Mouse (Mus musculus) embryonic facial prominence, embryonic 12.5 days (tissue): ENCODE measurements at regions not wholly inside any gene's neighbourhood (a gene's known extent, or its start where the extent isn't known, plus 50 kb on each side); places are given as distances from the start of the nearest gene placed in this dataset.

Source experiments
- ATAC-seq: fragments of 200-750 bp; cut with Nextera tagmentation; 2 replicates; pipeline ENCODE4 v1.8.0; 2017; ENCODE audit not compliant: insufficient number of reproducible peaks, insufficient read depth, low FRiP score, low TSS enrichment
- H3K27ac ChIP-seq: fragments of 300-500 bp; sonication (generic); 2 replicates; pipeline ENCODE4 v1.5.1; 2016; ENCODE audit warnings: mild to moderate bottlenecking
- H3K27me3 ChIP-seq: fragments of 300-500 bp; sonication (generic); 2 replicates; pipeline ENCODE4 v1.6.1; 2016; ENCODE audit warnings: mild to moderate bottlenecking, moderate library complexity
- H3K36me3 ChIP-seq: fragments of 300-500 bp; sonication (generic); 2 replicates; pipeline ENCODE4 v1.6.1; 2016; ENCODE audit warnings: mild to moderate bottlenecking
- H3K4me1 ChIP-seq: fragments of 300-500 bp; sonication (generic); 2 replicates; pipeline ENCODE4 v1.6.1; 2016
- H3K4me2 ChIP-seq: fragments of 300-500 bp; sonication (generic); replicated peaks from 2 replicates; pipeline ENCODE4 v1.6.1; 2016; ENCODE audit warnings: mild to moderate bottlenecking, moderate library complexity
- H3K4me3 ChIP-seq: fragments of 300-500 bp; sonication (generic); 2 replicates; pipeline ENCODE4 v1.5.1; 2016; ENCODE audit warnings: mild to moderate bottlenecking
- H3K9ac ChIP-seq: fragments of 300-500 bp; sonication (generic); 2 replicates; pipeline ENCODE4 v1.6.1; 2016; ENCODE audit warnings: mild to moderate bottlenecking, moderate library complexity
- H3K9me3 ChIP-seq: fragments of 300-500 bp; sonication (generic); 2 replicates; pipeline ENCODE4 v1.6.1; 2016; ENCODE audit warnings: mild to moderate bottlenecking, moderate library complexity
- WGBS: fragments of 180-500 bp; shearing (Covaris S2); methylation state at CpG from one replicate; pipeline ENCODE4 v1.1.7; 2016; 5-methylcytosine and 5-hydroxymethylcytosine counted together

DNA sequence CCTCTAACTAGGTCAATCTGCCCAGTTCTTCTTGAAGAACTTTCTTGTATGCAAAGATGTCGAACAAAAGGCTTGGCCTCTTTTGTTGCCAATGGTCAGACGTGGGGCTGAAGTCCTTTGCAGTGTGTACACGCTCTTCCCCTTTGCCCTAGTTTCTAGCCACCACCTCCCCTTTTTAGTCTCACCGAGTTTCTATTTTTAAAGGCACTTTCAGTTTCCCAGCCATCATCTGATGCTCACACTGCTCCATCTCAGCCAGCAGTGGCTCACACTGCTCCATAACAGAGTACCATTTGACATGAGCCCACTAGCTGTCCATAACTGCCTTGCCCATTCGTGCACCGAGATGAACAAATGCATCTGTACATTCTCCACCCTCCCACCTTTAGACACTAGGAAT, 162.7 kb upstream of the Pou3f3 start:
- Histone ChIP-seq H3K4me3 (no peak overlapping the region), H3K4me2 (no peak overlapping the region), H3K9ac (no peak overlapping the region), H3K9me3 (no peaks in the 10 kb centered on the region), H3K36me3 (no peaks in the 10 kb centered on the region), H3K27me3 (no peaks in the 10 kb centered on the region), H3K4me1 (no peaks in the 10 kb centered on the region), H3K27ac (no peak overlapping the region)
- 81% methylated on average over 6 of the region's 6 CpGs for WGBS
- ATAC-seq, result no peak

DNA sequence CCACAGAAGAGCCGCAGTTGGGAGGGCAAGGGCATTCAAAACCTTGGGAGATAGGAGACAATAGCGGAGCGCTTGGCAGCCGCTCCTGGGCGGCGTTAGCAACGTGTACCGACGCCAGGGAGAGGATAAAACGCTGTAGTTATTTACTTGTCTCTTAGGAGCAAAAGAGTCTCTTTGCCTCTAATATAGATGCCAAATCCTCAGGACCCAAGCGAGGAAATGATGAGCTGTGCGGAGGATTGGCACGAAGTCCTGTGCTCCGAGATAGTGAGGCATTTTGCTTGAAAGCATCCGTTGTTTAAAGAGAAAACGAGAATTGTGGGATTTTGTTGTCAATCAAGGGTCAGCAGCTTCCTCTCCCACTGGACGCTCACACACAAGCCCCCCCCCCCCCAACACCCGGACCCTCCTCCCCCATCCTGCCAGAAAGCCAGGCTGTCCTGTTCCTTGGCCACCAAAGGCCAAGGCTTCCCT, 156.5 kb upstream of the Pou3f3 start:
- ATAC-seq, result no peak
- no peak overlapping the region for H3K4me3 ChIP-seq

DNA sequence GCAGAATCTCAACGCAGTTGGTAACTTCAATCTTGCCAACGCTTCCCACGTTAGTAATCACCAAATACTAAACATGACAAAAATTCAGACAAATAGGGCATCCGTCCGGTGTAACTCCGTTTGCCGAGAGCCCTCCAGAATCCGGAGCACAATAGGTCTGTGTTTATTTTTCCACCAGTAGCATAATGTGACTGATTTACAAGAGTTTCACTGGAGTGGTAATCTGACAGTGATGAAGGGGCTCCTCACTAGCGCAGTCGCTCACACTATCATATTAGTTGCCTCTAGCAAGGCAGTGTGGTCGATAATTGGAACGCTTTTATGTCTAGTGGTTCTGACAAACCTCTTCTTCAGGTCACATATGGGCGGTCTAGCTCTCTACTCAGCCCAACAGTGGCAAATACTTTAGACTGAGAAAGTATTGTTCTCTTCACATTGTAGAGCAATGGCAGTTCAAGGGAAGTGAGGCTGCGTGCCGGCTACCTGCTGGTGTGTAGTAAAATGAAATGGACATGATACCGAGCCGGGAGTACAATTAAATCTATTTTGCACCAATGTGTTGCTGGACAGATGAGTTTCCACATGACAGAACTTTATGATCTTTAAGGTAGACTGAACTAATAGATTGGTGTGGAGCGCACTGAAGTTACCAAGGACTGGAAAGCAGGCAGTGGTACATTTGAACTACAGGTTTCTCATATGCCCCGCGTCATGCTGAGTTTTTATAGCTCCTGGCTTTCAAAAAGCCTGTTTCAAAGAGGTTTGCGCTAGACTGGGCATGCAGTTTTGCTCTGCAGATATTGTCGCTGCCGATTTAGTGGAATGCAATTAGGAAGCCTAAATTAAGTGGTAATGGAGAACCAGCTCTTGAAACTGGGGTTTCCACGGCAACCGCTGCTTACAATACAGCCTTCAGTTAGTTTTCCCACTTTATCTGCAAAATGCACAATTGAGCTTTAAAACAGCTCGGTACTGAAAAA, 155.7 kb upstream of the Pou3f3 start:
- no peaks in the 10 kb centered on the region for H3K4me1 ChIP-seq
- no peak overlapping the region for H3K4me3 ChIP-seq
- no peak overlapping the region; the same call in 1 of the 2 replicates for H3K4me2 ChIP-seq
- ATAC-seq, result no peak
- 62% methylated on average over 26 of the region's 26 CpGs for WGBS
- no peaks in the 10 kb centered on the region for H3K36me3 ChIP-seq
- no peaks in the 10 kb centered on the region for H3K27me3 ChIP-seq
- no peak overlapping the region for H3K9ac ChIP-seq
- H3K27ac ChIP-seq, result no peak overlapping the region
- H3K9me3 ChIP-seq, result no peaks in the 10 kb centered on the region

More for the DNA sequence above, 156.5 kb upstream of the Pou3f3 start:
- WGBS, result 57% methylated on average over 18 of the region's 18 CpGs
- 0 out of 2 replicates have a peak overlapping the region, but pooled peaks have one; percentile 17 for H3K4me2 ChIP-seq
- no peaks in the 10 kb centered on the region for H3K36me3 ChIP-seq
- H3K9ac ChIP-seq, result no peak overlapping the region
- H3K27me3 ChIP-seq, result no peaks in the 10 kb centered on the region
- H3K4me1 ChIP-seq, result no peaks in the 10 kb centered on the region
- H3K27ac ChIP-seq, result no peak overlapping the region
- H3K9me3 ChIP-seq, result no peaks in the 10 kb centered on the region

DNA sequence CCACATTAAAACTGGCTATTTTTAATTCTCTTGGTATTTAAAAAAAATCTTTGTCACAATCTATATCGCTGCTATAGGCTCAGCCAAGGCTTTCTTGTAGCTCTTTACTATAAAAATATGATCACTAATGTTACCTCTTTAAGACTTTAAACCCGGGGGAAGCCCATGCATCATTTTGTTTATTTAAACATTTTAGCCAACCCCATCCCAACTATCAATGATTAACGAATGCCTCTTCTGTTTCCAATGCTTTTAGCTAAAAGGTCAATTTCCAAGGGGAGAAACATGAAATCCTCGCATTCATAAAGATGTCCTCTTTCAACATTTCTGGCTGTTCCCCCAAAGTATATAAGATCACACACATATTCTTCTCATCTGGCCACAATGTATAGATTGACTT, 153.6 kb upstream of the Pou3f3 start:
- Histone ChIP-seq H3K27me3 (no peaks in the 10 kb centered on the region), H3K9me3 (no peaks in the 10 kb centered on the region), H3K9ac (no peak overlapping the region), H3K4me2 (no peak overlapping the region), H3K4me1 (no peaks in the 10 kb centered on the region), H3K4me3 (no peak overlapping the region), H3K36me3 (no peaks in the 10 kb centered on the region), H3K27ac (no peak overlapping the region)
- 74% methylated on average over 4 of the region's 4 CpGs for WGBS
- no peak for ATAC-seq

DNA sequence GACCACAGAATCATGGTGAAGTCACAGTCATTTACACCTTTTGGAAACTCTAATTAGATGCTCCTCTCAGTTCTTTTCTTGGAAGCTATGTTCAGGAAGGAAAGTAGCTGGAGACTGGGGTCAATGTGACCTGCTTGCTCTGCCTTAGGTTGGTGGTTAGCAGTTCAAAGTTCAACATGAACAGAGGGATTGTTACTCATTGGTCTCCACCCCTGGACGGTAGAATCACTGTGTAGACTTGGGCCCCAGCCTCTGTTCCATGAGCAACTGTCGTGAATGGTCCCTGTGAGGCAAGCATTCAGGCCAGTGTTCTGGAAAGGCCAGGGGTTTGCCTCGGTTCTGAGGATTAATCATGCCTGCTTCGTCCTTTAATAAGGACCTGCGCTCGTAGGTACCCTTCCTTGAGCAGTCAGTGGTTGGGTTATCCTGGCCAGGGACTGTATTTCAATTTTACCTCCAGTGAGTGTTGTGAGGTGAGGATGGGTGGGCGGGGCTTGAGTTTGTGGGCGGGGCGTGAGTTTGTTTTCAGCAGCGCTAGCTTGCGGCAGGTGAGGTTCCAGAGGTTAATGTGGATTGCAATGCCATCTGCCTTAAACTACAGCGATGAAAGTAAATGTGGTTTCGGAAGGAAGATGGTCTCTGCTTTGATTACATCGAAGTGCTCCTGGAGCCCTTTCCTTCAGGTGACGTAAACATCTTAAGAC, 152.6 kb upstream of the Pou3f3 start:
- ATAC-seq, result no peak
- Histone ChIP-seq H3K27me3 (no peaks in the 10 kb centered on the region), H3K9ac (no peak overlapping the region), H3K4me1 (no peaks in the 10 kb centered on the region), H3K4me3 (no peak overlapping the region), H3K36me3 (no peaks in the 10 kb centered on the region), H3K4me2 (no peak overlapping the region), H3K9me3 (no peaks in the 10 kb centered on the region), H3K27ac (no peak overlapping the region)
- WGBS, result 41% methylated on average over 15 of the region's 15 CpGs

DNA sequence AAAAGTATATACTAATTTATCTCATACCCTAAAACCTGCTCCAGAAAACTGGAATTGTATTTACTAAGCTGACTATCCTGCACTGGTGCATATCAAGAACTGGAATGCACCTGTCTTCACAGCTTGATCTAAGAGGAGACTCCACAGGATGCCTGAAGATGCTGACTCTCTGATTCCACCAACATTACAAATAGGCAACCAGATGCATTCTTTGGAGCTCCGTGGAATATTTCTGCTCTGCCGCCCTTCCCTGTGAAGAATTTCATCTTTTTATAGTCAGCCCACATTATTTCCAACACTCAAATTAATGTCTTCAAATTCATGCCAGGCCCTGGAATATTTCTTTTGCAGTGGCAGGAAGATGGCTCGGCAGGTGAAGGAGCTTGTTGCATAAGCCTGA, 148.7 kb upstream of the Pou3f3 start:
- 93% methylated on average over 3 of the region's 3 CpGs for WGBS
- H3K27ac ChIP-seq, result no peak overlapping the region

DNA sequence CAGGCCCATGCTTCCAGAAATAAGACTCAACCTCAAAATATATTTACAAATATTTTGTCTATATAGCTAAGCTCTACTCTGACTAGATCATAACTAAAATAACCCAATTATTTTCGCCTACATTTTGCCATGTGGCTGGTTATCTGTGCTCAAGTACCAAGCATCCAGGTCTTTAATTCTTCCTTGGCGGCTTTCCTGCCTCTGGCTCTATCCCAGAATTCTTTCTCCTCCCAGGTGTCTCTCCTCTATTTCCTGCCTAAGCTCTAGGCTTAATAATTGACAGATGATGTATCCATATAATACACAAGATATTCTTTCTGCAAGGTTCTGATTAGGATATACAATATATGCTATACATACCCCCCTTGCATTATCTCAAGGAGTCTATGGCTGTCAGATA, 138.3 kb upstream of the Pou3f3 start:
- no peak for ATAC-seq

More for the DNA sequence above, 148.7 kb upstream of the Pou3f3 start:
- H3K27me3 ChIP-seq, result no peaks in the 10 kb centered on the region
- no peaks in the 10 kb centered on the region for H3K9me3 ChIP-seq
- no peak for ATAC-seq
- H3K4me2 ChIP-seq, result no peak overlapping the region
- no peaks in the 10 kb centered on the region for H3K4me1 ChIP-seq
- no peaks in the 10 kb centered on the region for H3K36me3 ChIP-seq
- H3K4me3 ChIP-seq, result no peak overlapping the region
- no peak overlapping the region for H3K9ac ChIP-seq

GRCm38 (mm10) chr1:42567640-42568039, 127.9 kb upstream of the Pou3f3 start:
- WGBS, result 82% methylated on average over 6 of the region's 6 CpGs
- H3K4me1 ChIP-seq, result no peaks in the 10 kb centered on the region
- H3K4me2 ChIP-seq, result no peak overlapping the region
- H3K27ac ChIP-seq, result no peak overlapping the region
- H3K4me3 ChIP-seq, result no peak overlapping the region
- H3K9ac ChIP-seq, result no peak overlapping the region
- no peak for ATAC-seq
- H3K9me3 ChIP-seq, result no peaks in the 10 kb centered on the region
- no peaks in the 10 kb centered on the region for H3K36me3 ChIP-seq
- no peaks in the 10 kb centered on the region for H3K27me3 ChIP-seq

More for the DNA sequence above, 138.3 kb upstream of the Pou3f3 start:
- Histone ChIP-seq H3K4me1 (no peaks in the 10 kb centered on the region), H3K4me2 (no peak overlapping the region), H3K9ac (no peak overlapping the region), H3K27me3 (no peaks in the 10 kb centered on the region), H3K9me3 (no peaks in the 10 kb centered on the region), H3K27ac (no peak overlapping the region), H3K36me3 (no peaks in the 10 kb centered on the region), H3K4me3 (no peak overlapping the region)
- WGBS, result 78% methylated on average over 2 of the region's 2 CpGs

DNA sequence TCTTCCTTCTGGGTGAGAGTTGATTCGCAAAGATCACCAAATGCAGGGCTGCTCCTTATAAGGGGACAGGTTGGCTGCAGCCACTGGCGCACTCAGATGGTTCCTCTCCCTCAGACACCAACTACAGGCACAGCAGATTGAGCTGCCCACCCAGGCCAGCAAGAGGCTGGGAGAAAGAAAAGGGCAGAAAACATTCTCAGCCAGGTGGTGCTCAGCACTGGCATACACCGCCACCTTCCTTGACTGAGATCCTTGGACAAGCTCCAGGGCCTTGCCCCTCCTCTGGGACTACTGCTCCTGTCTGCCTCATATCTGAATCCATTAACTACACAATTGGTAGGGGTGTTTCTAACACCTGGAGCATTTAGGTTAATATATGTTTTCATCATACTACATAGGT, 110.4 kb upstream of the Pou3f3 start:
- H3K36me3 ChIP-seq, result no peaks in the 10 kb centered on the region
- no peaks in the 10 kb centered on the region for H3K4me1 ChIP-seq
- H3K27me3 ChIP-seq, result no peaks in the 10 kb centered on the region
- H3K4me3 ChIP-seq, result no peak overlapping the region
- no peaks in the 10 kb centered on the region for H3K9me3 ChIP-seq
- H3K4me2 ChIP-seq, result no peak overlapping the region
- ATAC-seq, result no peak
- no peak overlapping the region for H3K27ac ChIP-seq
- WGBS, result 90% methylated on average over 3 of the region's 3 CpGs
- H3K9ac ChIP-seq, result no peak overlapping the region

GRCm38 (mm10) chr1:42588499-42588898, 107.1 kb upstream of the Pou3f3 start:
- H3K27ac ChIP-seq, result no peak overlapping the region
- H3K4me1 ChIP-seq, result no peaks in the 10 kb centered on the region
- WGBS, result 57% methylated on average over 10 of the region's 10 CpGs
- no peak overlapping the region for H3K9ac ChIP-seq
- no peak overlapping the region for H3K4me3 ChIP-seq
- no peak for ATAC-seq
- H3K4me2 ChIP-seq, result no peak overlapping the region
- H3K9me3 ChIP-seq, result no peaks in the 10 kb centered on the region
- no peaks in the 10 kb centered on the region for H3K36me3 ChIP-seq
- no peaks in the 10 kb centered on the region for H3K27me3 ChIP-seq

GRCm38 (mm10) chr1:42589442-42589841, 106.1 kb upstream of the Pou3f3 start:
- 50% methylated on average over 7 of the region's 7 CpGs for WGBS
- no peak for ATAC-seq
- no peaks in the 10 kb centered on the region for H3K9me3 ChIP-seq

DNA sequence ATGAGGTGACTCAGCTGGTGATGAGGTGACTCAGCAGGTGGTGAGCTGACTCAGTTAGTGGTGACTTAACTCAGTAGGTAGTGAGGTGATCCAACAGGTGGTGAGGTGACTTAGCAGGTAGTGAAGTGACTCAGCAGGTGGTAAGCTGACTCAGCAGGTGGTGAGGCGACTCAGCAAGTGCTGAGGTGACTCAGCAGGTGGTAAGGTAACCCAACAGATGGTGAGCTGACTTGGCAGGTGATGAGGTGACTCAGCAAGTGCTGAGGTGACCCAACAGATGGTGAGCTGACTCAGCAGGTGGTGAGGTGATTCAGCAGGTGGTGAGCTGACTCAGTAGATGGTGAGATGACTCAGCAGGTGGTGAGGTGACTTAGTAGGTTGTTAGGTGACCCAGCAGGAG, 103.7 kb upstream of the Pou3f3 start:
- Histone ChIP-seq H3K36me3 (no peaks in the 10 kb centered on the region), H3K4me1 (no peaks in the 10 kb centered on the region), H3K4me2 (no peak overlapping the region), H3K9me3 (no peaks in the 10 kb centered on the region), H3K27me3 (no peaks in the 10 kb centered on the region), H3K9ac (no peak overlapping the region), H3K4me3 (no peak overlapping the region), H3K27ac (no peak overlapping the region)
- 69% methylated on average over 1 of the region's 1 CpGs for whole genome bisulfite sequencing
- ATAC-seq, result no peak

More at GRCm38 (mm10) chr1:42589442-42589841, 106.1 kb upstream of the Pou3f3 start:
- Histone ChIP-seq H3K9ac (no peak overlapping the region), H3K4me2 (no peak overlapping the region), H3K4me1 (no peaks in the 10 kb centered on the region), H3K36me3 (no peaks in the 10 kb centered on the region), H3K4me3 (no peak overlapping the region), H3K27ac (no peak overlapping the region), H3K27me3 (no peaks in the 10 kb centered on the region)
